Mouse (Mus musculus) small intestine, adult 2 months (tissue): ENCODE measurements around the gene Gfod1.

ENCODE experiments used
- CTCF ChIP-seq: fragments of 200-500 bp; IDR thresholded peaks from 2 replicates; pipeline ENCODE4 v1.5.1; 2012; ENCODE audit warnings: low read depth, mild to moderate bottlenecking, control low read depth, inconsistent platforms, low read length, moderate library complexity, mixed read lengths; ENCODE audit not compliant: insufficient replicate concordance, insufficient read length; ENCODE audit errors: extremely low read depth
- POLR2A ChIP-seq: fragments of 200-500 bp; IDR thresholded peaks from 2 replicates; pipeline ENCODE4 v1.6.1; 2012; ENCODE audit warnings: low read depth, mild to moderate bottlenecking, control low read depth, inconsistent platforms, low read length, moderate library complexity

DNA sequence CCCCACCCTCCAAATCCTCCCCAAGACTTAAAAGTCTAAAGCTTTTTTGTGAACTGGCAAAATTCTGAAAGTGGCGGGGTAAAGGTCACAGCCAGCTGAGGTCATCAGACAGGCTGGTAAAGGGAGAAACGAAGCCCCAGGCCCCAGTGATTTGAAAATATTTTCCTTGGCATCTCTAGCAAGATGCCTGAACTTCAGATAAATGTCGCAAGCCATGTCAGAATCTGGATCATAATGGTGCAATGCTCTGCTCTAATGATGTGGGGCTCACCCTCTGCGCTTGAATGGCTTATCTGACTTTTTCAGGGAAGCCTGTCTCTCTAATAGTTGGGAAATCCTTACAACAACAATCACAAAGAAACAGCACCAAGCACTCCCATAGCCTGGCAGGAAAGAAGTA, 70.6 kb downstream of the Gfod1 start:
- no peak for TF ChIP-seq POLR2A
- no peak for TF ChIP-seq CTCF
